Mouse (Mus musculus): Measurements from ENCODE around the gene Efhd1.

Gene Efhd1

DNA sequence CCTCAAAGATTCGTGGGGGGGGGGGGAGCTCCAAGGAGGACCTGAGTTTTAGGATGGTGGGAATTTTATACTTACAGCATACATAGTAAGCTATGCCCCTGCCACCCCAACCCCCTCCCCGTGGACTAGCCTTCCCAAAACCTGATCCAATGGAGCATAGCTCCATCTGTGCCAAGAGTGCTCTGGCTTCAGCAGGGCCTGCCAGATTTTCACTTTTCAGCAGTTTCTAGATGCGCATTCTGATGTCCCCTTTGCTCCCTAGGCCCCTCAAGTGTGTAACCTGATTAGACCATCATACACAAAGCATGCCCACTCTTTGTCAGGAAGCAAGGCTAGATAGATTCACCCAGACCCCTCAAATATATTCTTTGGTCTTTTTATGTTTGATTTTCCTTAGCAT, 6.0 kb downstream of the Efhd1 start:
- no peak for DNase-seq (ENCODE audit: low spot score in 2 of 2)

DNA sequence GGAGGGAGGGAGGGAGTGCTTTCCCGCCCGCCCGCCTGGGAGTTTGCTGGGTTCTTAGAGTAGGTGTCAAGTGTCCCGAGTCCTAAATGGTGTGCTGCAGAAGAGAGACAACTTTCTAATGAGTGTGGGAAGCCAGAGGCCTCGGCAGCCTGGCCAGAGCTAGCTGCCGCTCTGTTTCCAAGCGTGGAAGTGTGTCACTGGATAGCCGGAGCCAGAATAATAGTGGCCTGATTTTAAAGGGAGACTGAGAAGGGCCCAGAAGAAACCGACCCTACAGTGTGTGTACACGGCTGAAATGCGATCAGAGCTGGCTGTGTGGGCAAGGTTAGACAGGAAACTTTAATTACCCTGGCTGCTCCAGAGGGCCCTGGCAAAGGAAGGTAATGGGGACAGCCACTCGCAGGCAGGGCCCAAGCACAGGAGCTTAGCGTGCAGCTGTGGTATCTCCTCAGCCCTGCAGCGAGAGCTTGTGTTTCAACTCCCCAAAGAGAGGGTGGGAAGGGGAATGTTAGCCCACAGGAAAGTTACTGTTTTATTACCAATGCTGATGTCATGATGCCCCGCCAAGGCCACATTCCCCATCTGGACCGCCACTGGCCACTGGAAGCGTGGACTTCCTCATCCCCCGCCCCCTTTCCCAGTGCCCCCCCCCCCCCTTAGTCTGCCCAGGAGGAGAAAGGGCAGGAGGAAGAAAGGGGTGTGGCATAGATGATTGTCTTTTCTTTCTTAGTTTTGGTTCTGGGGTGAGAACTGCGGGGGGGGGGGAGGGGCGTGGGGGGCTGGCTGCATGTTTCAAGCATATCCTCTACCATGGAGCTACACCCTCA, 6.7 kb downstream of the Efhd1 start:
- peak; percentile 45 to 56 for DNase-seq (ENCODE audit: low spot score in 2 of 2)

DNA sequence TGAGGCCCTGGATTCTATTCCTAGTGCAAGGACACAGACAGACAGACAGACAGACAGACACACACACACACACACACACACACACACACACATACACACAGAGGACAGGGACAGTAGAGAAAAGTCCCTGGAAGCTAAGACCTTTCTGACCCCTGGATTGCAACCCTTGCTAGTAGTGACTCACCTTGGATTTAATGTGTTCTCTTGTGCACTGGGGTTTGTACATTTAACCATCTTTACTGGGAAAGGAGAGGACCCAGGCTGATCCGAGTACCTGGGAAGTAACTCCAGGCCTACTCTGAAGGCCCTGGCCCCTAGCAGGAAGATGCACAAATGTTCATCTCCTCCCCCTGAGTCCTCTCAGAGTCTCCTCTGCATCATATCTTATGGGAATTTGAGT, 7.4 kb downstream of the Efhd1 start:
- DNase-seq (ENCODE audit: low spot score in 2 of 2) = no peak

DNA sequence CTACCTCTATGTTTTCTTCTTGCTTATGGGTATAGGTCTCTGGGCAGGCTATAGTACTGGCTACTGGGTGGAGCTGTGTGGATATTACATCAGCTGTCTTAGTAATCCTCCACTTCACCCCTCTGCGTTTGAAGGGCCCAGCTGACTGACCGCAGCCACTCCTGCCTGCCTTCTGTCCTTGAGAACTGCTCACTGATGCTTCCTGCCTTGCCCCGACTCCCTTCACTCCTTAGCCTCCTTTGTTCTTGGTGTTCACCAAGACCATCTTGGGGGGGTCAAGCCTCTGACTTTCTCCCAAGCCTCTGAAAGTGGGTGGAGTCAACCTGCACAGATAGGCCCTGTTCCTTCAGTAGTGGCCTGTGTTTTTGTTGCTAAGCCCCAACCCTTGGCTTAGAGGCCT, 8.3 kb downstream of the Efhd1 start:
- no peak for DNase-seq (ENCODE audit: low spot score in 2 of 2)

DNA sequence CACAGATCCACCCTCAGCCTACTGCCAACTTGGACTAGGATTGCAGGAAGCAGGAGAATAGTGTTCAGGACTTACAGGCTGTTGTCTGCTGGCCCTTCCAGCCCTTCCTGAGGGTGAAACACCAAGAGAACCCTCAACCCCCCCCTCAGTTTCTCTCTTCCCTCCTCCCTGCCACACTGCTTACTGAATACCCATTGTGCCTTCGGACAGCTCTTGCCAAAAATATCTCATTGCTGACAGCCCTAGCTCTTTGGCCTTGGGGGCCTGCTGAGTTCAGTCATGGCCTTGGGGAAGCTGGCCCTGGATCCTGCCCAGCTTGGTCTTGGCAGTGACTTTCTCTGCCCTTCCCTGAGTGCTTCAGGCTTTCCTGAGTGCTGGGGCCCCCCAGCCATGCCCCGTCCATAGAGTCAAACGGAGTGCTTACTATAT, 9.4 kb downstream of the Efhd1 start:
- peak; percentile 51 to 52 for DNase-seq (ENCODE audit: low spot score in 2 of 2)

DNA sequence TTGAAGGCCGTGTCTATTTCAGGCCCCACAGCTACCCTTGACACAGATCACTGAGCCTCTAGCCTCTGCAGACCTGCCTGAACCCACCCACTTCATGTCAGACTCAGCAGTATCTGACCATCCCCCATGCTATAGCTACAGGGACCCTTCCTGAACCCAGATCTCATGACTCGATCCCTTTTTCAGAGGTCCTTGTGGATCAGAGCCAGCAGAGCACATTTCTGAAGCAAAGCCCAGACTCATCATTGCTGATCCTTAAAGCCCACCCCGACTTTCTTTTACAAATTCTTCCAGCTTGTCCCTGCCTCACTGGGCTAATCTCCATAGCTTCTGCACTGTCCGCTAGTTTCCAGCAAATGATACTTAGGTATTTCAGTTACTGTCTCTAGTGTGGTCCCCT, 10.0 kb downstream of the Efhd1 start:
- DNase-seq (ENCODE audit: low spot score in 2 of 2) = no peak

DNA sequence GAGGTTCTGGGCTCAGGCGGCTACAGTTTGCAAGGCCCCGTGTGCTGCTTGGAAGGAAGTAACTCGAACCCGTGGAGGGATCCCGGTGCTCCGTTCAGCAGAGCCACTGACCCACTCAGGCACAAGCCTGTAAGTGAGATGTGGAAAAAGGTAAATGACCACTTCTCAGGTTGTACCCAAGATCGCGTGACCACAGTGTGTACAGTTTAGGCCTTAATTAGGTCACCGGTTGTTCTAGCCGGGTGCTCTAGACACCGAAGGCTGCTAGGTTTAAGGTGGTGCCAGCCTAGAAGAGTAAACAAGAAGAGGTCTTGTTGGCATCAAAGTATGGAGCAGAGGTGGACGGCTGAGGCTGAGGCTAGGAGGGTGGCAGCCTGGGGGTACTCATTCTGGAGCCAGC, 11.0 kb downstream of the Efhd1 start:
- no peak for DNase-seq (ENCODE audit: low spot score in 2 of 2)

DNA sequence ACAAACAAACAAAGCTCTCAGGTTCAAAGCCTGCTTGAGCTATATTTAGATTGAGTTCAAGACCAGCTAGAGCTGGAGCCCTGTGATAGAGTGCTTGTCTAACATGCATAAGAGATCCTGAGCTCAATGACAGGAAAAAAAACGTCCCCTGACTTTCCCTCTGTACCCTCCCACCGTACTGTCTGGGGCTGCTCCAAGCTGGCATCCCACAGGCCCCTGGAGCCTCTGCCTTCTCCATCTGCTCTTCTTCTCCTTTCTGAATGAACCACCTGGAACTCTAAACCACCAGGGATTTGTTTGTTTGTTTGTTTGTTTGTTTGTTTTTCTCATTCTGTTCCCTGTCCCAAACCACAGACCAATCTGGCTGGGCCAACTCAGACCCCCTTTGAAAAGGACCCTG, 11.9 kb downstream of the Efhd1 start:
- DNase-seq (ENCODE audit: low spot score in 2 of 2) = no peak

DNA sequence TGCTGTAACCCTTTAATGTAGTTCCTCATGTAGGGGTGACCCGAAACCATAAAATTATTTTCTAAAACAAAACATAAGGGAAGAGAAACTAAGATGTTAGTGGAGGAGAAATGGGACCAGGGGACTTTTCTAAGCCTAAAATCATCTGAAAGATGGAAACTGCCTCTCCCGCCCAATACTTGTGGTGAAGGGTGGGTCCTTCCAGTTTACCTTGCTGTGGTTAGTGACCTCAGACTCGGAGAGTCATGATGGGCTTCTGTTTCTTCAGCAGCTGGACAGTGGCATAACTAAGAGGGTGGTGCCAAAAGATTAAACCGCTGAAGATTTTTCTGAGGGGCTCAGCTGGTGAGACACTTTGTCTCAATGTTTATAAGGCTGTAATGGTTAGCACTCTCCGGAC, 16.1 kb downstream of the Efhd1 start:
- DNase-seq (ENCODE audit: low spot score in 2 of 2) = no peak

DNA sequence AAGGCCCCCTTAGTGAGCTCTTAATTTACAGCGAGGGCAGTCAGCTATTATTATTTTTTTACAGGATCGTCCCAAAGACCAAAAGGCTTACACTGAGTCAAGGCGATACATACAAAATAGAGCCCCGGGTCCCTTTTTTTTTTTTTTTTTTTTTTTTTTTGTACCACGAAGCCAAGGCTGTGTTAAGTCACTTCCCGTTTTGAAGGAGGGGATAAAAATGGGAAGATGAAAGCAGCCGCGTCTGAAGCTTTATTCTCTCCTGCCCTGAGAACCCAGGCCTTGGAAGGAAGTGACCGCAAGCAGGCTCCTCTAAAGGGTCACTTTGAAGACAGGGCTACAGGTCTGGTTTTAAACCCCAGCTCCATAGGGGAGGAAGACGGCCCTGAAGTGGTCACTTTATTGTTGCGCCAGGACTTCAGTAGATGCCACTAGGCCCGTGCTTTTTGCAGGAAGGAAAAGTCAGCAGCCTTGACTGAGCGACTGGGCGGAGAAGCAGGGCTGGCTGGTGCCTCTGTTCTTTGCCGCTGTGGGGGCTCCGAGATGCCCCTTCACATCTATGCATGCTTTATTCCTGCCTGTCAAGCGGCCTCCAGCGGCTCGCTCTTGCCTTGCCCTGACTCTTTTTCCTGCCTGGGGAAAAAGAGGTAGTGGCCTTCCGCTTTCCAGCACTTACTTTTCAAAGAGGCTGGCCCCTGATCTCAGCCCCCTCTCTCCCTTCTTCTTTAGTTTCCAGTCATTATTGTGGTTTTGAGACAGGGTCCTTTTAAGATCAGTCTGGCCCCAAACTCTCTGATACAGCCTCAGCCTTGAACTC, 17.6 kb downstream of the Efhd1 start:
- DNase-seq (ENCODE audit: low spot score in 2 of 2) = no peak

DNA sequence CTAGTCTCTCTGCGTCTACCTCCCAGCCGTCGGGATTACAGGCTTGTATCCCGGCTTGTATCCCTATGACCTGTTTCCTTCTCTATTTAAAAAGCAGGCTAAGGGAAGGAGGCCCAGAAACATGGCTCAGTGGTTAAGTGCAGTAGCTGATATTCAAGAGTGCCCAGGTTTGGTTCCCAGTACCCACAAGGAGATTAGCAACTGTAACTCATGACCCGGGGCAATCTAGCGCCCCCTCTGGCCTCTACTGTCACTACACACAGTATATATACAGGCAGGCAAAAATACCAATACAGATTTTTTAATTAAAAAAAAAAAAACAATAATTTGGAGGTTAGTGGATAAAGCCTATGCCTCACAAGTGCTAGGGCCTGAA, 18.2 kb downstream of the Efhd1 start:
- no peak for DNase-seq (ENCODE audit: low spot score in 2 of 2)

DNA sequence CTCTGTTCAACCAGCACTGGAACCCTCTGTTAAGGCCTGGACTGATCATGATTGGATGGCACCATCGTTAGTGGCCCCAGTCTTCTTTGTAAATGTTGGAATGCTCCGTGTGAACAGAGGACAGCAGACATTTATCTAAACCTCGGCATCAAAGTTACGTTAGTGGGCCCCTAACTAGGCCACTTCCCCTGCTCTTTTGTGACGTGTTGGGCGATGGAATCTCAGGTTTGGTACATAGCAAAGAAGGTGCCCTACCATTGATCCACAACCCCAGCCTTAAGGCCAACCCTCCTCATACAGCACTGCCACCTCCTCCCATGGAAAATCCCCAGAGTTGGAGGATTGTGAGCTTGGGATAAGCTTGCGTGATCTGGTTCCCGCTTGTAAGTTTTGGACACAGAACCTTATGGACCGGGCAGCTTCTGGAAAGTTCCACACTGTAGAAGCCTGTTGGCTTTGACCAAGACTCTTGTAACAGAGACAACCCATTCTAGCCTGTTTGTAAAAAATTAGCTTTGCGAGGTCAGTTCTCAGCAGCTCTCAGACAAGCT, 19.3 kb downstream of the Efhd1 start:
- DNase-seq (ENCODE audit: low spot score in 2 of 2) = no peak

DNA sequence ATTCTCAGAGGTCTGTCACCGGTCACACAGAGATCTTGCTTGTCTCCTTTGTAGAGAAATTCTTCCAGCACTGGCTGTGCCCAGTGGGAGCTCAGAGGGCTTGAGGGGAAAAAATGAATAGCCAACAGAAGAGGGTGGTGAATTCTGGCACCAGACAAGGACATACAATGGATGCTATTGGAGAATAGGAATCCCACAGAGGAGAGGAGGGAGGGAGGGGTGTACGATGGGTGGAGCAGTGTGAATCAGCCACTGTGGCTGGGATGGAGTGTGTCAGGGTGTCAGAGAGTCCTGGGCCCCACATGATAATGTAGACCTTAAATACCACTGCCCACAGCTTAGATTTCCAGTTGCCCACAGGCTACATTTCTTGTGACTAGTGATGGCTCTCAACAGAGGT, 22.9 kb downstream of the Efhd1 start:
- DNase-seq (ENCODE audit: low spot score in 2 of 2) = no peak

DNA sequence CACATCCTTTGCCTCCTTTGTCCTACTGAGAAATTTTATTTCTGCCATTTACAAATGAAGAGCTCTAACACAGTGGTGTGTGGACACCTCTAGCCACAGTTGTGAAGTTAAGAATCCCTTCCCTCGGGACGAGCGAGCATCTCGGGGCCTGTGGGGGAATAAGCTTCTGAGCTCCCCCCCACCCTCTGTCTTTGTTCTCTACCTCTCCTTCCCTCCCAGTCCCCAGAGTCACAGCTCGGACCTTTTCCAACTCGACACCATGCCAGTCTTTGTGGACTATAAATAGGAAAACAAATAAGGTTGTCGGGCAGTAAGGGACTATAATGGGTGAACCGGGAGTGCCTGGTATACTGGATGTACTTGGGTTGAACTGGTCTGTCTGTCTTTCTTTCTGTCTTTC, 27.3 kb downstream of the Efhd1 start:
- no peak for DNase-seq (ENCODE audit: low spot score in 2 of 2)

DNA sequence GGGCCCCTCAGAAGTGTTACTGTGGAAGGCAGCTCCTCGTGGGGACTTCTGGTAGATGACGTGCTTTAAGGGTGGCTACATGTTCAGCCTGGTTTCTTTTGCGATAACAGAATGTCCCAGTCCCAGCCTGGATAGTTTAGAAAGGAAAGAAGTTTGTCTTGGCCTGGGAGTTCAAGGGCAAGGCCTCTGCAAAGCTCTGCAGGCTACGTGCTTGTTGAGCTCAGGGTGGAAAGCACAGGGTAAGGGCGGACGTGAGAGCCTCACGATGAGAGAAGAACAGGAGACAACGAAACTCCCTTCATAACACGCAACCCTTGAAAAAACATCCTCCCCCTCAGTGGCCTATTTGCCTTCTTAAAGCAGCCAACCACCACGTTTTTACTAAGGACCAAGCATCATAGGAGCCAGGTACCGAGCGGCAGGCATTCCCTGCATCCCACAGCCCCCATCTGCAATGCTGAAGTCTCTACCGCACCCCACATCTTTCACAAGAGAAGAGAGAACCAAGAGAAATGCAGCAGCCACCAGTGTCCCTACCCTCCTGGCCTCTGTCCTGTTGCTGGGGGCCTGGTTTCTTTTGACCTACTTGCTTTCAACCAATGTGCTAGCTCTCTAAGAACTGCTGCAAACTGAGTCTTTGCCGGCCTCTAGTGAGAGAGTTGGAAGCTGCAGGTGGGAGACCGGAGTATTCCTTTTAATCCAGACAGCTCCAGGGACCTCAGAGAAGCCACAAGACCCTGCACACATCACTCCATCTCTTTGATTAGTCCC, 28.4 kb downstream of the Efhd1 start:
- peak; percentile 71 to 73 for DNase-seq (ENCODE audit: low spot score in 2 of 2)

DNA sequence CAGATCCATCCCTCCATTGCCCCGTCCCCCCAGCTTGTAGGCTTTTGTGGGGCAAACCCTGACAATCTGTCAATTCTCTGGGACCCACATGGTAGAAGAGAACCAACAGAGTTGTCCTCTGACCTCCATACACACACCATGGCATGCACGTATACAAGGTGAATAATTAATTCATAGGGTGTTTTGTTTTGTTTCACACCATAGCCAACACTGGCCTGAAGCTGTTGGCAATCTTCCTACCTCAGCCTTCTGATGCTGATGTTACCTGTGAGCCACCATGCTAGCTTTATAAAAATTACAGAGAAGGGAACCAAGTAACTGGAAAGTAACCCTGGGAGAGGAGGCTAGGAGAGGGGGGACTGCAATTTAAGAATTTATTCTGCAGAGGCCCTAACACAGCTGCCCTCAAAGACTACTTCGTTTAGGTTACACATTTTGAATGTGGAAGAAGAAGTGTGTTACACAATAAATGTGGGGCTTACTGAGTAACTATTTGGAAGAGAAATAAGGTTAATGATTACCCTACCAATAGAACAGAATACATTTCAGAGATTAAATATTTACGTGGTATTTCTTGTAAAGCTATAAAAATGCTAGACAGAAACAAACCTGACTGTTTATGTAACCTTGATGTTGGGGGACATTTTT, 30.0 kb downstream of the Efhd1 start:
- no peak for DNase-seq (ENCODE audit: low spot score in 2 of 2)

DNA sequence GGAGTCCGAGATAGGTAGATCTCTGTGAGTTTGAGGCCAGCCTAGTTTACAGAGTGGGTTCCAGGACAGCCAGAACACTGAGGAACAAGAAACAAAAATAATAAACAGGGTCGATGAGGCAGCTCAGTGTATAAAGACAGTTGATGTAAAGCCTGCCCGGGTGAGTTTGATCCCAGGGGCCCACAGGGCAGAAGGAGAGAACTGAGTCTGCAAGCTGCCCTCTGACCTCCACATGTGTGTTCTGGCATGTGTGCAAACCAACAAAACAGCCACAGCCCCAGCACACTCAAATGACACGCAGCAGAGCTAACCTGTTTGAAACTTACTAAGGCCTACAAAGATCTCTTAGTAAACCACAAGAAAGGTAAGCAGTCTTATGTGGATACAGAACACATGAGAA, 30.8 kb downstream of the Efhd1 start:
- no peak for DNase-seq (ENCODE audit: low spot score in 2 of 2)

DNA sequence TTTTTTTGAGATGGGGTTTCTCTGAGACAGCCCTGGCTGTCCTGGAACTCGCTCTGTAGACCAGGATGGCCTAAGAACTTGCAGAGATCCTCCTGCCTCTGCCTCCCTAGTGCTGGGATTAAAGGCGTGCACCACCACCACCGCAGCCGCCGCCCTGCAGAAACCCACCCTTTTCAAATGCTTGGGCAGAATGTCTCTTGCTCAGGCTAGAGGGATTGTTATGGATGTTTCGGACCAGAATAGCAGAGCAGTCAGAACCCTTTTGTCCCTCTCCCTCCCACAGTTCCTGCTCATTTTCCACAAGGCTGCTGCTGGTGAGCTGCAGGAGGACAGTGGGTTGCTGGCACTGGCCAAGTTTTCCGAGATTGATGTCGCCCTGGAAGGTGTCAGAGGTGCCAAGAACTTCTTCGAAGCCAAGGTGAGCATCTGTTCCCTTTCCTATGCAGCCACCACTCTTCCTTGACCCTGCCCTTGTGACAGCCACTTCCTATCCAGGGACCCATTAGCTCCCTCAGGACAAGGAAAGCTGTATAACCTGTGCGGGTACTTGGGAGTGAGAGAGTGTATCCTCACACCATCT, 33.3 kb downstream of the Efhd1 start:
- no peak for DNase-seq (ENCODE audit: low spot score in 2 of 2)

DNA sequence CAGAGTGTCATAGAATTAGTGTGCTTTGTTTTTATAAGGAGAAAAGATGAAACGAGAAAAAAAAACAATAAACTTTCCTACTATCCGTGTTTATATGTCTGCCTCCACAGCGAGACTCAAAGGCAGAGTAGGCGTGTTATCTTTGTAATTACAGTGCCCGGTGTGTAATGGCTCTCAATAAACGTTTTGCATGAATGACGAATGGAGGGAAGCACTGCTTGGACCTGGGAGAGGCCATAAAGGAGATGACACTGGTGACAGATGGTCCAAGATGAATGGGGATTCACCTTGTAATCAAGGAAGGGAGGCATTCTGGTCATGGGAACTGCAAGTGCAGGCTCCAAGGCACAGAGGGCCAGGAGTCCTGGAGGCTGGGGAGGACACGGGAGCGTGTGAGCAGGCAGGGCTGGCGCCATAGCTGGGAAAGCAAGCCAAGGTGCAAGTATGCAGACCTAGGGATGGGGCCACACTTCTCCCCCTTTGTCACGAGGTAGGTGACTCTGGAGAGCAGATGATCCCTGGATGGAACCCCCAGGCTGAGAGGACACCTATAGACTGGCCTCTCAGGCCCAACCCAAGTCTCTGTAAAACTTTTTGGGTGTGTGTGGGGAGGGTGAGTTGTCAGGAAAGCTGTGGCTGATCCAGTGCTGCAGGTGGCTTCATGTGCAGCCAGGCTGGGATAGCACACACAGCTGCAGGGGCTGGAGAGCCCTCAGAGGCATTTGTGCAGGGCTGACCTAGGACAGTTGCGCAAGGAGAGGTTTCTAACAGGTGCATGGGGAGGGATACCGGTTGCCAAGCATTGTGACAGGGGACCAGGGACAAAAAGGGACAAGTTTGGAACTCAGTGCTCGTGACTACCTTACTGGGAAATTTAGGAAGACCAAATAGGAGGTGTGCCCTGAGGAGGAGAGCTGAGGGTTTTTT, 36.5 kb downstream of the Efhd1 start:
- no peak for DNase-seq (ENCODE audit: low spot score in 2 of 2)

DNA sequence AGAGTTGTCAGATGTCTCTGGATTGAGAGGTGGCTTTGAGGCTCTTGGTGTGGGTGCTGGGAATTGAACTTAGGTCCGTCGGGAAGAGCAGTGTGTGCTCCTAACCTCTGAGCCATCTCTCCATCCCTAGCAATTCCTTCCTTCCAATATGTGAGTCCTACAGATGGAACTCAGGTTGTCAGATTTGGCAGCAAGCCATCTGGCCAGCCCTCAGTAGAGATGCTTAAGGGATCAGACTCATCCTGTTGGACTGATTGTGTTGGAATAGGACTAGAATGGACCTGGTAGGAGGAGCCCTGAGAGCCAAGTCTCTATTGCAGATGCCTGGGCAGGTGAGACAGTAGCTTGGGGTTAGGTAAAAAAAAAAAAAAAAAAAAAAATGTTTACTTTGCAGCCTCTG, 37.8 kb downstream of the Efhd1 start:
- no peak for DNase-seq (ENCODE audit: low spot score in 2 of 2)
